Mouse (Mus musculus): Measurements from ENCODE around the gene Ncor2. TPM values are rescaled to one million over a fixed set of nuclear protein-coding genes. Genes with fewer than 3 reads are reported as not detected.

Gene Ncor2
- total and polyA plus RNA-seq, 3 experiments = 5.0 to 46.8 TPM; not detected in 1

DNA sequence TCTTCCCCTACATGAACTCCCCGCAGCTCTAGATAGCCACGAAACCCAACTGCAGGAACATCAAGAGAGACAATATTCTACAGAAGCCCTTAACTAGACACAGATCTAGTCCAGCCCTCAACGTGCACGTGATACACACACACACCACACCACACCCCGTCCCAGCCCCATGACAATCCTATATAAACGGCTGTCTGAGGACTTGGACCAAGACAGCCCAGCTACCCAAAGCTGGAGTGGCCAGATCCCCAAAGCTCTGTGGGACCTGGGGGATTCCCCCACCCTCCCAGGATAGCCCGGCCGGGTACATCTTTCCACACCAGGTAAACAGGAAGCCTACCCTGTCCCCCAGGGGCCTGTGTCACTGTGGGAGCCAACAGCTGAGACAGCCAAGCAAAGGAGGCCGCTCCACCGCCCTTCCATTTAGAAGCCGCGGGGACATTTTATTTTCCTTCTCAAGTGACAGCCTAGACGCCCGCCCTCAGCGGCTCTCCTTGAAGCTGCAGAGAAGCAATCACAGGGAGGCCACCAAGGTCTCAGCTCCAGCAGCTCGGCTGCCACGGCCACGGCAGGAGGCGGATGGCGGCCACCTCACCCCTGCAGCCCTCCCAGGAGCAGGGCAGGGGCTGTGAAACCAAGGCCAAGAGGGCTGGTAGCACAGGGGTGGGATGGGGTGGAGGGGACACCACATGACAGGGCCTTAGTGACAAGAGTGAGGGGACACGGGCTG, 20.6 kb downstream of the Ncor2 start (continued):
- no peak for TF ChIP-seq SMC3 (IDR thresholded peaks at IDR 0.05; ENCODE audit: low read depth, low read length)
- TF ChIP-seq CHD1 (IDR thresholded peaks at IDR 0.05; ENCODE audit: low read depth, low read length) = no peak
- no peak for TF ChIP-seq RCOR1 (IDR thresholded peaks at IDR 0.05; ENCODE audit: low read depth, low read length)
- TF ChIP-seq CTCF (IDR thresholded peaks at IDR 0.05 in 2 of 3, conservative IDR thresholded peaks at IDR 0.05 in 1 of 3; ENCODE audit: control insufficient read depth in 1 of 3, insufficient read depth in 1 of 3, low read depth in 2 of 3, low read length in 3 of 3, poor library complexity in 1 of 3, severe bottlenecking in 1 of 3) = no peak
- TF ChIP-seq ETS1 (IDR thresholded peaks at IDR 0.05; ENCODE audit: low read depth, low read length) = peak; percentile 69
- TF ChIP-seq POLR2A (IDR thresholded peaks at IDR 0.05; ENCODE audit: control insufficient read depth in 1 of 2, insufficient read depth in 1 of 2, low read depth in 1 of 2, low read length in 2 of 2, poor library complexity in 1 of 2) = peak; percentile 63 to 65
- peak; percentile 89 for TF ChIP-seq SIN3A (IDR thresholded peaks at IDR 0.05; ENCODE audit: low read length)
- no peak for TF ChIP-seq UBTF (IDR thresholded peaks at IDR 0.05; ENCODE audit: borderline replicate concordance, insufficient read depth, low read depth, low read length)
- no peak for TF ChIP-seq ZKSCAN1 (IDR thresholded peaks at IDR 0.05; ENCODE audit: low read depth, low read length)
- peak; percentile 89 for TF ChIP-seq MXI1 (IDR thresholded peaks at IDR 0.05; ENCODE audit: low read depth, low read length)
- no peak for TF ChIP-seq GABPA (IDR thresholded peaks at IDR 0.05; ENCODE audit: low read depth, low read length)

DNA sequence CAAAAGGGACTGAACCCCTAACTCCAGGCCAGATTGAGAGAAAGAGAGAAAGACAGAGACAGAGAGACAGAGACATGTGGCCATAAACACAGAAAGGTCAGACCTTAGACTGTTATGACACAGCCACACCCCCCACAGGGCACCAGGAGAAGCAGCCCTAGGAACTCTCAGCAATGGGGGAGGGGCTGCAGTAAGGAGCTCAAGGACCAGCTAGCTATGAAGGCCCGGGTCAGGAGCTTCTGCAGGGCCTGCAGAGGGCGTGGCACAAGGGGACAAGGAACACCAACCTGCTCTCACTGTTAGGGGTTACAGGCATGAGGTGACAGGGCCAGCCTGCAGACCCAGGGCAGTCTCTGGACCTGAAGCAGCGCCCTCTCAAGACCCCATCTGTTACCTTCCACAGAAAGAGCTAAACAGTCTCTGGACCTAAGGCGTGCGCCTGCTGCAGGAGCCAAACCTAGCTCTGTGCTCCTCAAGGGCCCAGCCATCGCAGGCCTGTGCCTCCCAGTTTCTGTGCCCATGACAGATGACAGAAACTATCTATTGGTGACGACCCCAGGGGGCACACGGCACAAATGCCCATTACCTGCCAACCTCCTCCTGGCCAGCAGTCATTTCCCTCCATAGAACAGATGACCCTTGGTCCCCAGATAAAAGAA, 21.5 kb downstream of the Ncor2 start:
- Histone ChIP-seq H3K9ac (ENCODE audit: control insufficient read depth, low read depth, low read length, poor library complexity, severe bottlenecking) (peak overlapping the region; percentile 38), H3K4me3 (ENCODE audit: control insufficient read depth in 1 of 2, insufficient read depth in 1 of 2, low read depth in 2 of 2, low read length in 2 of 2) (no peak overlapping the region), H3K36me3 (ENCODE audit: control insufficient read depth in 1 of 2, insufficient read depth in 2 of 2, low read length in 2 of 2) (peaks cover 0 to 33% of the 10 kb centered on the region in 2 experiments; a peak in 2 of 4 replicates), H3K9me3 (replicated peaks; ENCODE audit: insufficient read depth, low read length) (no peaks in the 10 kb centered on the region), H3K79me2 (ENCODE audit: control insufficient read depth, insufficient read depth, low read length, poor library complexity) (peaks cover 37% of the 10 kb centered on the region), H3K4me1 (ENCODE audit: control insufficient read depth in 1 of 2, insufficient read depth in 2 of 2, low read length in 2 of 2) (peaks cover 24 to 33% of the 10 kb centered on the region in 2 experiments), H3K27me3 (ENCODE audit: control insufficient read depth in 1 of 2, insufficient read depth in 2 of 2, low read length in 2 of 2) (no peaks in the 10 kb centered on the region), H3K27ac (ENCODE audit: control insufficient read depth, low read depth, low read length) (peak overlapping the region; percentile 84)
- TF ChIP-seq GATA1 (IDR thresholded peaks at IDR 0.05; ENCODE audit: low read depth, low read length) (no peak), RCOR1 (IDR thresholded peaks at IDR 0.05; ENCODE audit: low read depth, low read length) (no peak), EP300 (IDR thresholded peaks at IDR 0.05; ENCODE audit: low read depth in 1 of 2, low read length in 2 of 2) (no peak), ZKSCAN1 (IDR thresholded peaks at IDR 0.05; ENCODE audit: low read depth, low read length) (no peak), TCF12 (IDR thresholded peaks at IDR 0.05; ENCODE audit: low read depth, low read length) (no peak), BHLHE40 (IDR thresholded peaks at IDR 0.05; ENCODE audit: borderline replicate concordance, low read depth, low read length) (no peak), RAD21 (IDR thresholded peaks at IDR 0.05; ENCODE audit: low read depth, low read length) (no peak), HCFC1 (IDR thresholded peaks at IDR 0.05; ENCODE audit: low read depth, low read length) (no peak), NRF1 (IDR thresholded peaks at IDR 0.05; ENCODE audit: insufficient read depth, low read depth, low read length, poor library complexity, severe bottlenecking) (no peak), JUND (IDR thresholded peaks at IDR 0.05; ENCODE audit: low read depth, low read length) (no peak), MAFK (IDR thresholded peaks at IDR 0.05; ENCODE audit: borderline replicate concordance, low read depth, low read length) (no peak)
- DNase-seq (ENCODE audit: low read depth, low spot score) = no peak
